Mouse (Mus musculus) layer of hippocampus, postnatal 14 days (tissue): ENCODE measurements around the gene Usp13. TPM values are rescaled to one million over a fixed set of nuclear protein-coding genes. Genes with fewer than 3 reads are reported as not detected.

ENCODE experiments used
- DNase-seq, 2 experiments: peaks; one replicate each; pipeline ENCODE4 v3.0.0; 2021 to 2022; ENCODE audit warnings: low spot score in 2 of 2, mixed read lengths in 1 of 2
- total RNA-seq, 2 experiments: library from RNA; stranded (reverse); gene quantifications; 2 replicates each; pipeline ENCODE4 v1.2.3; 2021

Usp13 gene
- total RNA-seq, 2 experiments from 2014 or later: 16.5 to 20.7 TPM

DNA sequence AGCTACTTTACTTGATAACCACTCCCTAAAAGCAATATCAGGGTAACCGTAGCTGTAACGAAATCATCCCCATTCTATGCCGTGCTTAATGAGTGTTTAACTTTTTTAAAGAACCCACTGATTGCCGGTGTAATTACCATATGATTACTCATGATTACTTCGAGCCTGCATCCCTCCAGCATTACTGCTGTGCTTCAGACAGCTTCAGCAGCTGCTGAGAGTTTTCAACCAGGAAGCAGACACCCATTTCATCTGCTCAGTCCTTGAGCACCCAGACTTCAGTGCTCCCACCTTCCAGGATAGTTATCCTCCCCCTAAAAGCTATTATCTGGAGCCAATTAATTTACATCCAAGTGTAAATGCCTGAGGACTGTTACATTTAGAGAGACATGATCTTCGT lies 106.8 kb downstream of the Usp13 start:
- DNase-seq: no peak

GRCm38 (mm10) chr3:32939802-32940501 lies 122.6 kb downstream of the Usp13 start:
- no peak for DNase-seq

GRCm38 (mm10) chr3:32947486-32947885 lies 130.1 kb downstream of the Usp13 start:
- no peak for DNase-seq

- DNase-seq: no peak
Observed at GRCm38 (mm10) chr3:32951382-32951781, 134.0 kb downstream of the Usp13 start.

- DNase-seq: no peak
Observed at GRCm38 (mm10) chr3:32961494-32961893, 144.1 kb downstream of the Usp13 start.

DNA sequence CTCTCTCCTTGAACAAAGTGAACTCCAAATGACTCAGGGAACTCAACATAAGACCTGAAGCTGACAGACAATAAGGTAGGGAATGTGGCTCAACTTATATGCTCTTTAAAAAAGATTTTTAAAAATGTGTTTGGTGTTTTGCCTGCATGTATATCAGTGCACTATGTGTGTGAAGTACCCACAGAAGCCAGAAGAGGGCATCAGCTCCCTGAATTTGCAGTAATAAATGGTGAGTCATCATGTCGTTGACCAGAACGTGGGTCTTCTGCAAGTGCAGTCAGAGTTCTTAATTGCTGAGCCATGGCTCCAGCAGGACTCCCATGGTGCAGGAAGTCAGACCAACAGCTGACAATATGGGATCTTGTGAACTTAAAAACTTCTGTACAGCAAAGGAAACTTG lies 148.2 kb downstream of the Usp13 start:
- DNase-seq: peak in 1 of 2 experiments; percentile 33

DNA sequence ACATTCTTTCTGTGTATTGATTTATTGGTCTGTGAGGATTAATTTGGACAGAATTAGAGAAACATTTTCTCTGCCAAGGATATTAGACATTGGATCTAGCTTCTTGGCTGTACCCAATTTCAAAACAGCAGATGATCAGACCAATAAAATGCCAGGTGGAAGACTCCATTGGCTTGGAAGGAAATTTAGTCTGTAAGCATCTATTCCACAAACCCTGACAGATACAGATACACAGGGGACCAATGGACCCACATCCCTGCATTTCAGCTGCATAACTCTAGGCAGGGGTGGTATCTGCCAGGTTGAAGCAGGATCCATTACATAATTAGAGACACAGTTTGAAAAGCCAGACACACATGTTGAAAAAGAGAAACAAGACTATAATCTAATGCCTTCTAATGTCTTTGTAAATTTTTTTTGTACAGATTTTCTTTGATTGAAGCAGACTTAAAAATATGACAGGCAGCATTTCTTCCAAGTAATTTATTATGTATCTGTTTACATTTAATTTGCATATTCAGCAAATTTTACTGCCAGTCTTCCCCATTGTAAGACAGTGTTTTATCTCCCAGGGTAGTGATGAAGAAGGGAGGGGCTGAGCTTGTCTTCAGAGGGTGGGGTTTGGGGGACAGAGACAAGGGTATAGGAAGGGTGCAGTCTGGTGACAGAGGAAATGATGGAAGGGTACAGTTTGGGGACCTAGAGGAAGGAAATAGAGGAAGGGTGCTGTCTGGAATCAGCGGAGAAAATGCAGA lies 151.5 kb downstream of the Usp13 start:
- peak; percentile 13 to 73 for DNase-seq

DNA sequence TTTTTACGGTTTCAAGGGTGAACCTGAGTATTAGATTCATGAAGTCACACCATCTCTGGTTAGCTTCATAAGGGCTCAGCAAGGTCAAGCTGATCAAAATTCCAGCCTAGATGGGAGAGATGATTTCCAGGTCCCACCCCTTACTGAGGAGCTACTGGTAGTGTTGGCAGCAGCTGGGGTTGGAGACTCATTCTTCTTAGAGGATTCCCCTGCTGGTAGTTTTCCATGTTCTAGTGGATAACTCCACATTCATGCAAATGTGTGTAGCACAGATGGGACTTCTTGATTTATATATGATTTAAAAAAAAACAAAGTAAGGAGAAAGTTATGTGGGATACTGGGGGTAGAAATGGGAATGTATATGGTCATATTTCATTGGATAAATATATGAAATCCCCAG lies 152.9 kb downstream of the Usp13 start:
- no peak for DNase-seq

DNA sequence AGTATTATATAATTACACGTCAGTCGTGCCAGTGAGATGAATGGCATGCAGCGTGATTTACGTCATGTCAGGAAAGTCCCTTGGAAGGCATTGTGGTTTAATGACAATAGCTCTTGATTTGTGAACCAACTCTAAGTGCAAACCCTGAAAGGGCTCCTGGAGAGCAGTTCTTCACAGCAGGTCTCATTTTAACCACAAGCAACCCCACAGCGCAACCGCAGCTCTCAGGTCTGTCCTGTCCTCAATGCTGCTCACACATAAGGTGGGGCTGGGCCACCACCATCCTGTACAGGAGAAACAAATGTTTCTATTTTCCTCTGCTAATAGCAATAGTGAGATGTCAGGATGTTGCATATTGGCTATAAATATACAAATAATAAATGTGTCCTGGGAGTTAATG lies 161.9 kb downstream of the Usp13 start:
- no peak for DNase-seq

DNA sequence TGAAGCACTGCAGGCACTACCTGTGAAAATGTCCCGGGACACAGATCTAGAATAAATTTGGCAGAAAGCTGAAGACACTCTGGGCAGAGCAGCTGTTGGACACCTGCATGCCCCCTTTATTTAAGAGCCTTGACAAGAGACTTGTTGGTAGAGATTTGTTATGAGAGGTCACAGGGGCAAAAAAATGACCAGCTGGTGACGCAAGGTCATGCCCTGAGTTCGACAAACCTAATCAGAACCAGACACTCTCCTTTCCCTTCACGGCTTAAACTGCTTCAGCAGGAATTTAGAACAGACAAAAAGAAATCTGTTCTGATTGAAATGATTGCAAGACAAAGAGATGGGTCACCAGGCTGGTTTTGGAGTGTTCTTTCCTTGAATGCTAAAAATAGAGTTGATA lies 162.6 kb downstream of the Usp13 start:
- no peak for DNase-seq

- no peak for DNase-seq
Observed at GRCm38 (mm10) chr3:32985141-32985540, 167.8 kb downstream of the Usp13 start.

Other genes with a start within 250 kb of the Usp13 start
- 10 to 100 TPM; 42.7 to 43.7 TPM for gene Gnb4, start 201.0 kb upstream of the Usp13 start, total RNA-seq
- 10 to 100 TPM; 18.8 to 19.9 TPM for gene Actl6a, start 111.2 kb upstream of the Usp13 start, total RNA-seq
- 100 to 1,000 TPM; 196 TPM for gene Ndufb5, start 80.6 kb upstream of the Usp13 start, total RNA-seq
- gene Mrpl47, start 79.9 kb upstream of the Usp13 start, total RNA-seq: 10 to 100 TPM; 17.6 to 22.1 TPM